Mouse (Mus musculus) megakaryocyte, embryonic 14.5 days (primary cell): Measurements from ENCODE around the gene Ormdl2.

Experiments
- FLI1 ChIP-seq: IDR thresholded peaks from 2 replicates; pipeline ENCODE4 v1.6.1; 2012; ENCODE audit warnings: low read length, inconsistent platforms, mixed read lengths
- GATA1 ChIP-seq: IDR thresholded peaks from 3 replicates; pipeline ENCODE4 v1.6.1; 2012; ENCODE audit warnings: mixed read lengths, low read length, inconsistent platforms, borderline replicate concordance

DNA sequence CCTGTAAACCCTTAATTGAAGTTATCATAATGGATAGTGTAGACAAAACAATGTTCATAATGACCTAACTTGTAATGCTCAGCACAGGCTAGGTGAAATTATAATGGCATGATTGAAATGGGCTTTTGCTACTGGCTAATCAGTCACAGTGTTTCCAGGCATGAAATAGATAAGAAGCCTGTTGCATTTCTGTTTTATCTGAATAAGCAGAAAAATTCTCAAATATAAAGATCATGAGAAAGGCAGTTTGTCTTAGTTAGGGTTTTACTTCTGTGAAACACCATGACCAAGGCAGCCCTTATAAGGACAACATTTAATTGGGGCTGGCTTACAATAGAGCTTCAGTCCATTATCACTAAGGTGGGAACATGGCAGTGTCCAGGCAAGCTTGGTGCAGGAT is 19.2 kb upstream of the Ormdl2 start:
- TF ChIP-seq GATA1 (no peak), FLI1 (no peak)
